Mouse (Mus musculus) cerebellum, adult 2 months (tissue): ENCODE measurements around the gene P2ry14.

ENCODE experiments used
- CTCF ChIP-seq: fragments of 200-500 bp; IDR thresholded peaks from 2 replicates; pipeline ENCODE4 v1.5.1; 2011; ENCODE audit warnings: low read depth, mild to moderate bottlenecking, control low read depth, low read length, moderate library complexity, borderline replicate concordance; ENCODE audit not compliant: insufficient read depth
- POLR2A ChIP-seq: fragments of 200-500 bp; IDR thresholded peaks from 2 replicates; pipeline ENCODE4 v1.6.1; 2011; ENCODE audit warnings: low read length, control low read depth, borderline replicate concordance; ENCODE audit not compliant: insufficient read depth

GRCm38 (mm10) chr3:59167417-59168054 lies 14.1 kb upstream of the P2ry14 start:
- TF ChIP-seq CTCF (no peak), POLR2A (no peak)
